Mouse (Mus musculus) CH12.LX (cell line): ENCODE measurements at regions not wholly inside any gene's neighbourhood (a gene's known extent, or its start where the extent isn't known, plus 50 kb on each side); places are given as distances from the start of the nearest gene placed in this dataset.

Source experiments
- DNase-seq: peaks from one replicate; pipeline ENCODE4 v3.0.0-alpha.2; 2013; ENCODE audit errors: extremely low read depth
- H3K27ac ChIP-seq: 2 replicates; pipeline ENCODE4 v1.5.1; 2012; ENCODE audit warnings: low read depth, mild to moderate bottlenecking, control low read depth, moderate library complexity; ENCODE audit not compliant: insufficient read depth
- H3K27me3 ChIP-seq: replicated peaks from 2 replicates; pipeline ENCODE3; 2012; ENCODE audit warnings: inconsistent platforms
- H3K36me3 ChIP-seq, 2 experiments: replicated peaks in 1 of 2; 2 replicates each; pipeline versions ENCODE3 to v1.6.1; 2012; ENCODE audit warnings: inconsistent platforms in 1 of 2, low read length in 1 of 2, mild to moderate bottlenecking in 1 of 2, mixed read lengths in 1 of 2, moderate library complexity in 1 of 2; ENCODE audit not compliant: control insufficient read depth in 1 of 2, insufficient read depth in 1 of 2
- H3K4me1 ChIP-seq, 2 experiments: 2 replicates each; pipeline ENCODE4 v1.6.1; 2012; ENCODE audit warnings: inconsistent platforms in 1 of 2, moderate library complexity in 1 of 2; ENCODE audit not compliant: insufficient read depth in 2 of 2, control insufficient read depth in 1 of 2
- H3K4me2 ChIP-seq: 2 replicates; pipeline ENCODE4 v1.6.1; 2012; ENCODE audit warnings: low read depth, mild to moderate bottlenecking, control low read depth; ENCODE audit not compliant: poor library complexity, insufficient read depth, severe bottlenecking
- H3K4me3 ChIP-seq, 3 experiments: fragments of 150-350 bp in 1 of 3; sonication (generic) in 1 of 3; replicated peaks in 1 of 3; 2 replicates each; pipeline versions ENCODE3 to v1.5.1; 2011 to 2012; ENCODE audit warnings: low read depth in 2 of 3, low read length in 2 of 3, mild to moderate bottlenecking in 2 of 3, moderate library complexity in 2 of 3, control low read depth in 1 of 3, improper control_type of control experiment in 1 of 3, inconsistent platforms in 1 of 3, mixed read lengths in 1 of 3; ENCODE audit not compliant: poor library complexity in 1 of 3
- H3K79me2 ChIP-seq: replicated peaks from 2 replicates; pipeline ENCODE4 v1.6.1; 2012; ENCODE audit warnings: mild to moderate bottlenecking, moderate library complexity; ENCODE audit not compliant: control insufficient read depth, poor library complexity, insufficient read depth, severe bottlenecking; ENCODE audit errors: extremely low read depth
- H3K9ac ChIP-seq: 2 replicates; pipeline ENCODE4 v1.6.1; 2012; ENCODE audit warnings: low read depth, mild to moderate bottlenecking, control low read depth, moderate library complexity; ENCODE audit not compliant: insufficient read depth
- H3K9me3 ChIP-seq: replicated peaks from 2 replicates; pipeline ENCODE3; 2012; ENCODE audit warnings: low read length, inconsistent platforms, mixed read lengths
- CHD2 ChIP-seq: IDR thresholded peaks from 2 replicates; pipeline ENCODE4 v1.6.1; 2011; ENCODE audit warnings: low read length, improper control_type of control experiment
- CTCF ChIP-seq, 2 experiments: IDR thresholded peaks in 1 of 2; conservative IDR thresholded peaks in 1 of 2; 2 replicates each; pipeline ENCODE4 v1.5.1; 2011 to 2012; ENCODE audit warnings: low read depth in 2 of 2, low read length in 2 of 2, improper control_type of control experiment in 1 of 2, inconsistent platforms in 1 of 2, mild to moderate bottlenecking in 1 of 2, moderate library complexity in 1 of 2
- E2F4 ChIP-seq: IDR thresholded peaks from 2 replicates; pipeline ENCODE4 v1.6.1; 2011; ENCODE audit warnings: low read depth, low read length, improper control_type of control experiment; ENCODE audit not compliant: insufficient replicate concordance
- ELF1 ChIP-seq: IDR thresholded peaks from 2 replicates; pipeline ENCODE4 v1.6.1; 2014; ENCODE audit warnings: low read depth, mild to moderate bottlenecking, inconsistent platforms, low read length, improper control_type of control experiment
- EP300 ChIP-seq: IDR thresholded peaks from 2 replicates; pipeline ENCODE4 v1.6.1; 2011; ENCODE audit warnings: low read length, improper control_type of control experiment
- ETS1 ChIP-seq: conservative IDR thresholded peaks from 2 replicates; pipeline ENCODE4 v1.6.1; 2012; ENCODE audit warnings: low read depth, mild to moderate bottlenecking, inconsistent platforms, low read length, improper control_type of control experiment, moderate library complexity
- HCFC1 ChIP-seq: IDR thresholded peaks from 2 replicates; pipeline ENCODE4 v1.6.1; 2012; ENCODE audit warnings: low read depth, mild to moderate bottlenecking, inconsistent platforms, low read length, improper control_type of control experiment
- JUN ChIP-seq: IDR thresholded peaks from 2 replicates; pipeline ENCODE4 v1.6.1; 2011; ENCODE audit warnings: low read depth, mild to moderate bottlenecking, low read length, improper control_type of control experiment, moderate library complexity; ENCODE audit not compliant: insufficient read depth
- KAT2A ChIP-seq: IDR thresholded peaks from 2 replicates; pipeline ENCODE4 v1.6.1; 2012; ENCODE audit warnings: low read length, improper control_type of control experiment, inconsistent platforms; ENCODE audit not compliant: insufficient replicate concordance
- MAX ChIP-seq: IDR thresholded peaks from 2 replicates; pipeline ENCODE4 v1.6.1; 2011; ENCODE audit warnings: low read length, improper control_type of control experiment
- MEF2A ChIP-seq: IDR thresholded peaks from 2 replicates; pipeline ENCODE4 v1.6.1; 2014; ENCODE audit warnings: low read depth, mild to moderate bottlenecking, inconsistent platforms, low read length, improper control_type of control experiment, borderline replicate concordance
- MXI1 ChIP-seq: IDR thresholded peaks from 2 replicates; pipeline ENCODE4 v1.6.1; 2011; ENCODE audit warnings: mild to moderate bottlenecking, low read depth, low read length, improper control_type of control experiment
- NELFE ChIP-seq: IDR thresholded peaks from 2 replicates; pipeline ENCODE4 v1.6.1; 2011; ENCODE audit warnings: low read depth, low read length, improper control_type of control experiment
- POLR2A ChIP-seq: IDR thresholded peaks from 2 replicates; pipeline ENCODE4 v1.6.1; 2011; ENCODE audit warnings: low read depth, mild to moderate bottlenecking, improper control_type of control experiment, low read length
- RAD21 ChIP-seq: IDR thresholded peaks from 2 replicates; pipeline ENCODE4 v1.6.1; 2011; ENCODE audit warnings: low read depth, mild to moderate bottlenecking, low read length, improper control_type of control experiment, moderate library complexity
- RCOR1 ChIP-seq: conservative IDR thresholded peaks from 2 replicates; pipeline ENCODE4 v1.6.1; 2012; ENCODE audit warnings: low read depth, mild to moderate bottlenecking, inconsistent platforms, low read length, improper control_type of control experiment
- SMC3 ChIP-seq: IDR thresholded peaks from 2 replicates; pipeline ENCODE4 v1.6.1; 2011; ENCODE audit warnings: low read depth, low read length, improper control_type of control experiment
- UBTF ChIP-seq: IDR thresholded peaks from 2 replicates; pipeline ENCODE4 v1.6.1; 2012; ENCODE audit warnings: low read depth, mild to moderate bottlenecking, inconsistent platforms, low read length, improper control_type of control experiment, moderate library complexity
- USF1 ChIP-seq: IDR thresholded peaks from 2 replicates; pipeline ENCODE4 v1.6.1; 2014; ENCODE audit warnings: low read depth, mild to moderate bottlenecking, inconsistent platforms, low read length, improper control_type of control experiment
- USF2 ChIP-seq: conservative IDR thresholded peaks from 2 replicates; pipeline ENCODE4 v1.6.1; 2011; ENCODE audit warnings: low read depth, low read length, improper control_type of control experiment
- ZC3H11A ChIP-seq: IDR thresholded peaks from 2 replicates; pipeline ENCODE4 v1.6.1; 2012; ENCODE audit warnings: low read depth, mild to moderate bottlenecking, inconsistent platforms, low read length, improper control_type of control experiment
- ZKSCAN1 ChIP-seq: IDR thresholded peaks from 2 replicates; pipeline ENCODE4 v1.6.1; 2012; ENCODE audit warnings: low read depth, inconsistent platforms, low read length, improper control_type of control experiment, borderline replicate concordance
- ZMIZ1 ChIP-seq: IDR thresholded peaks from 2 replicates; pipeline ENCODE4 v1.6.1; 2012; ENCODE audit warnings: low read depth, mild to moderate bottlenecking, inconsistent platforms, low read length, improper control_type of control experiment
- ZNF384 ChIP-seq: IDR thresholded peaks from 2 replicates; pipeline ENCODE4 v1.6.1; 2012; ENCODE audit warnings: low read depth, low read length, improper control_type of control experiment, inconsistent platforms
- dilution Hi-C: fragments of 300-500 bp; cut with MboI; formaldehyde crosslinking; loops from 2 replicates; pipeline ENCODE4 v1.14.3; 2020; ENCODE audit warnings: low sequenced_read_pairs; ENCODE audit not compliant: extremely low pct_unique_long_range_greater_than_20kb, extremely low pct_ligation_motif_present
- in situ Hi-C: fragments of 300-500 bp; cut with MboI; formaldehyde crosslinking; loops from 3 replicates; pipeline ENCODE4 v1.14.3; 2019; ENCODE audit warnings: low sequenced_read_pairs, low pct_ligation_motif_present, low pct_unique_long_range_greater_than_20kb, mixed read lengths

DNA sequence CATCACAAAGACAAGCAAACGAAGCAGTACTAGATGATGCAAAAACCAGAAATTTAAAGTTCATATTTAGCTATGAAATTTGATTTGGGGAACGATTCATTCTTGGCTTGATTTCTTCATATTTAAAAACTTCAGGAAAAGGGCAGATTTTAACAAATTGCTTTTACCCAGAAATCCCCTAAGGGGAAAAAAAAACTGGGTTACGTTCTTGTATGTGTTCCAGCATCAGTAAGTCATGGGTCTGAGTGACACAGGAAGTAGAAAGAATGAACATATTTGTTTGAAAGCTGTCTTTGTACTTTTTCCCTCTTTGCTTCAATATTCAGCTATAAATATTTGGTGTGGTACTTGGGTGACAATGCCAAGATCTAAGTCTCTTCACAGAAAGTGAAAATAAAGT lies 120.2 kb downstream of the Lurap1l start:
- Histone ChIP-seq H3K36me3 (no peaks in the 10 kb centered on the region), H3K9ac (no peak overlapping the region), H3K4me2 (no peak overlapping the region), H3K9me3 (peaks cover 20% of the 10 kb centered on the region), H3K27ac (no peak overlapping the region), H3K4me1 (no peaks in the 10 kb centered on the region), H3K4me3 (no peak overlapping the region), H3K27me3 (no peaks in the 10 kb centered on the region), H3K79me2 (no peaks in the 10 kb centered on the region)
- in situ Hi-C loops (no loop called here), dilution Hi-C loops (no loop called here)
- DNase-seq = no peak
- no peak for TF ChIP-seq KAT2A

DNA sequence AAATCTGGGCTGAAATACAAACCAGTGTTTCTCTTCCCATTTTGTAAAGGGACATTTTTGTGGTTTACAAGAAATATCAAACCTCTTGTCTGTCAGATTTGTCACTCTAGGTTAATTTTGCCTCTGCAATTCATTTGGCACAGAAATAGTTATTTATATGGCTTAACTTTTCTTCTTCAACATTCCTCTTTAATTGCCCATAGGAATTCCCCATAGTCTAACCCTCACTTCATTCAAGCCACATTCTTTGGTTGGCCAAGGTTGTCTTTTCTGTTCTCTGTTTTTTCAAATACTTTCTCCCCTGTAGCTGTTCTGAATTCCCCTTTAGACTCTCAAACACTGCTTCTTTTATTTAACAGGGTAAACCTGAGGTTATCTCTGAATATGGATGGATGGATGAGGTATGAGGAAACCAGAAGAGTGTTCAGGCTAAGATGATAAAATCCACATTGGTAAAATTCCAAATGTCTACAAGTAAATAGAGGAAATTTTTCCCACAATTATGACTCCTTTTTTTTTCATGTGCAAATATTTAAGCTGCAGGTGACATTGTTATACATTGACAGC lies 127.0 kb downstream of the Lurap1l start:
- DNase-seq = no peak
- no peaks in the 10 kb centered on the region for H3K79me2 ChIP-seq
- H3K4me1 ChIP-seq = no peaks in the 10 kb centered on the region
- H3K27ac ChIP-seq = no peak overlapping the region
- TF ChIP-seq CHD2 (no peak), ZNF384 (no peak), ZMIZ1 (no peak), USF2 (no peak), MEF2A (no peak), E2F4 (no peak), KAT2A (no peak), POLR2A (no peak), RAD21 (no peak)
- TF ChIP-seq, all 38 proteins: peak for 0
- H3K9me3 ChIP-seq = peaks cover 16% of the 10 kb centered on the region
- no peak overlapping the region for H3K4me2 ChIP-seq
- no peak overlapping the region for H3K9ac ChIP-seq
- in situ Hi-C loops = no loop called here
- no peaks in the 10 kb centered on the region for H3K36me3 ChIP-seq
- dilution Hi-C loops = no loop called here
- no peaks in the 10 kb centered on the region for H3K27me3 ChIP-seq
- no peak overlapping the region for H3K4me3 ChIP-seq

DNA sequence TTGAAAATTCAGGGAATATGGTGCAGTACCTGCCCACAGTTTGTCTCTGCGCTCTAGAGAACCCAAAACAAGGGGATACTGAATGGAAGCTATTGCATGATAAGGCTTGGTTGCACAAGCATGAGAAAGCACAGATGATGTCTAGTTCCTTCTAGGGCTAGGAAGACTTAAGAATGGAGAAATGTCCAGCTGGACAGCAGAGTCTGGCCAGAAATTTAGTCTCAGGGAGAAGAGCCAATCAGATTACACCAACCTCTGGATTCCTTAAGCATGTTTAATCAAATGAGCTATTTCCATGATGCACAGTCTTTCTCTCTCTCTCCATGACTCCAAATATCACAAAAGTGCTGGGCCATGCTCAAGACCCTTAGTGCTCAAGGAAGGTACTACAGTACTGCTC lies 147.8 kb downstream of the Lurap1l start:
- H3K36me3 ChIP-seq = no peaks in the 10 kb centered on the region
- peaks cover 42% of the 10 kb centered on the region for H3K9me3 ChIP-seq
- H3K4me3 ChIP-seq = no peak overlapping the region
- DNase-seq = no peak
- H3K9ac ChIP-seq = no peak overlapping the region
- in situ Hi-C loops = no loop called here
- H3K27me3 ChIP-seq = no peaks in the 10 kb centered on the region
- dilution Hi-C loops = no loop called here
- no peak overlapping the region for H3K4me2 ChIP-seq
- TF ChIP-seq HCFC1 (no peak), ZKSCAN1 (no peak), EP300 (no peak), RAD21 (no peak), RCOR1 (no peak), UBTF (no peak), ZC3H11A (no peak), USF1 (no peak), CTCF (conservative IDR thresholded peaks at IDR 0.05 in 1 of 2, IDR thresholded peaks at IDR 0.05 in 1 of 2; ENCODE audit: low read depth in 2 of 2, low read length in 2 of 2) (no peak), NELFE (no peak), MAX (no peak), SMC3 (no peak), ETS1 (no peak), ZNF384 (no peak), CHD2 (no peak), JUN (no peak), ELF1 (no peak), MEF2A (no peak), MXI1 (no peak)
- H3K27ac ChIP-seq = no peak overlapping the region
- H3K79me2 ChIP-seq = no peaks in the 10 kb centered on the region
- H3K4me1 ChIP-seq = no peaks in the 10 kb centered on the region
